Mouse (Mus musculus) heart, embryonic 15.5 days (tissue): Measurements from ENCODE around the gene Fam160b1. TPM values are rescaled to one million over a fixed set of nuclear protein-coding genes. Genes with fewer than 3 reads are reported as not detected.
A peak's percentile ranks its signal among the peaks of the same experiment; 100 is the strongest.

ENCODE experiments used
- ATAC-seq: fragments of 200-750 bp; cut with Nextera tagmentation; replicated peaks from 2 replicates; pipeline ENCODE4 v1.8.0; 2017; ENCODE audit warnings: low read depth, moderate TSS enrichment; ENCODE audit not compliant: insufficient number of reproducible peaks, insufficient read depth, low FRiP score
- H3K27ac ChIP-seq: fragments of 300-500 bp; sonication (generic); 2 replicates; pipeline ENCODE4 v1.5.1; 2015; ENCODE audit warnings: mild to moderate bottlenecking, inconsistent platforms
- H3K27me3 ChIP-seq: fragments of 300-500 bp; sonication (generic); 2 replicates; pipeline ENCODE4 v1.6.1; 2015; ENCODE audit warnings: inconsistent platforms
- H3K36me3 ChIP-seq: fragments of 300-500 bp; sonication (generic); 2 replicates; pipeline ENCODE4 v1.6.1; 2015; ENCODE audit warnings: mild to moderate bottlenecking, inconsistent platforms
- H3K4me1 ChIP-seq: fragments of 300-500 bp; sonication (generic); replicated peaks from 2 replicates; pipeline ENCODE4 v1.6.1; 2015; ENCODE audit warnings: inconsistent platforms
- H3K4me2 ChIP-seq: fragments of 300-500 bp; sonication (generic); 2 replicates; pipeline ENCODE4 v1.6.1; 2015; ENCODE audit warnings: inconsistent platforms, mild to moderate bottlenecking, moderate library complexity
- H3K4me3 ChIP-seq: fragments of 300-500 bp; sonication (generic); 2 replicates; pipeline ENCODE4 v1.5.1; 2015; ENCODE audit warnings: mild to moderate bottlenecking, inconsistent platforms
- H3K9ac ChIP-seq: fragments of 300-500 bp; sonication (generic); 2 replicates; pipeline ENCODE4 v1.6.1; 2015; ENCODE audit warnings: mild to moderate bottlenecking, inconsistent platforms
- H3K9me3 ChIP-seq: fragments of 300-500 bp; sonication (generic); replicated peaks from 2 replicates; pipeline ENCODE4 v1.6.1; 2016; ENCODE audit warnings: inconsistent platforms
- WGBS: fragments of 180-500 bp; shearing (Covaris S2); methylation state at CpG from one replicate; pipeline ENCODE4 v1.1.7; 2015; ENCODE audit warnings: mixed read lengths; 5-methylcytosine and 5-hydroxymethylcytosine counted together
- polyA plus RNA-seq: library from polyadenylated mRNA; unstranded; fragments of >200 nt; fragmentation: Nextera tagmentation; extraction: Ambion mirVana; gene quantifications from 2 replicates; pipeline ENCODE4 v1.2.1, GENCODE M21; 2015

Gene Fam160b1
- 9.4 and 11.1 TPM in 2 replicates for polyA plus RNA-seq

DNA sequence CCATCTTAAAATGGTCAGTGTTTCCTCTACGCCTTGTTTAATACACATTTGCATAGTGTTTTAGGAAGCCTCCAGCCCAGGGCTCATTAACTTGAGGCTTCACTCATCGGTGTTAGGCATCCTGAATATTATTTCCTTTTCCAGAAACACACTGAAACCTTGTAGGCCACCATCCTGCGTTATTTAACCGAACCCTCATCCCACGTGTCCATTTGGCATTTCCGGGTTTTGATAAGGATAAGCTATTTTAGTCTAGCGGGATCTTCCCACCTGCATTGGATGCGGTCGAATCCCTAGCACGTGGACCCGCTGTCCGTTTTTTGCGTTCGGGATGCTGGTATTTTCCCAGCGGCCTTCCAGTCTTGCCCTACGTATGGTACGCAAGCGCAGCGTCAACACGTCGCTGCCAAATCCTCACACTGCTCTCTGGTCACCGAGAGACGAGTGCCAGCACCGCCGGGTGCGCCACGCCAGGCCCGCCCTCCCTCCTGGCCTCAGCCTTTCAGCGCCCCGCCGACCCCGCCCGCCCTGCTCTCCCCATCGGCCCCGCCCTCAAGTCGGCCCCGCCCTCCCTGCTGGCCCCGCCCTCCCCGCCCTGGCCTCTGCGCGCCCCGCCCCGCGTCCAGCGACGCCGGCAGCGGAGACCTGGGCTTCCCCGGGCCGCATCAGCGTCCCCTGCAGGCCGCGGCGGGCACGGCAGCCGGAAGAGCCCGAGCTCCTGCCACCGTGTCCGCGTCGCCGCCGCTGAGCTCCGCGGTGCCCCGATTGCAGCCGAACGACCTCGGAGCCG is at the start of gene Fam160b1:
TSS of gene Fam160b1 (plus strand) at position 340 of the 790 bp plus-strand sequence.
- peak; percentile 88 for ATAC-seq
- H3K27me3 ChIP-seq = no peaks in the 10 kb centered on the region
- peak within 1 kb of the TSS; percentile 99 for H3K27ac ChIP-seq
- H3K4me2 ChIP-seq = peak within 1 kb of the TSS; percentile 71
- peaks cover 66% of the 10 kb centered on the region for H3K4me1 ChIP-seq
- no peaks in the 10 kb centered on the region for H3K9me3 ChIP-seq
- WGBS = under 1% methylated on average over 49 of the region's 70 CpGs
- H3K36me3 ChIP-seq = no peaks in the 10 kb centered on the region
- peak within 1 kb of the TSS; percentile 100 for H3K9ac ChIP-seq
- peak within 1 kb of the TSS; percentile 100 for H3K4me3 ChIP-seq

DNA sequence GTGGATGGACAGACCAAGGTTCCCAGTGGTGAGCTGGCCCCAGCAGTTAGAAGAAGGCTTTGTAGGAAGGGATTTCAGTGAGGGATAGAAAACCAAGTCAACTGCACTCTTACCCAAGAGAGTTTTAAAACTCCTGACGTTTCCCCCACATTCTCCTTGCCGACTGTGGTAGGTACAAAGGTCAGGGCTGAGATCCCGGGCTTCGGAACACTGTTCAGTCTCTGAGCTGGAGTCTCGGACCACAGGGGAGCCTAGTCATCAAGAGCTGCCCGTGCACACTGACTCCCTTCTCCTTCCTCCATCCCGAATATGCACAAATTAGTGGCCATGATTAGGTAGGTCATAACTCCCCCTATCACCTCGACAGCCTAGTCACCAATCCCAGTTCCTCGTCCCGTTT is 47.3 kb upstream of the Fam160b1 start:
- 76% methylated on average over 10 of the region's 10 CpGs for WGBS
- peak overlapping the region; percentile 90 for H3K4me2 ChIP-seq
- no peak for ATAC-seq

DNA sequence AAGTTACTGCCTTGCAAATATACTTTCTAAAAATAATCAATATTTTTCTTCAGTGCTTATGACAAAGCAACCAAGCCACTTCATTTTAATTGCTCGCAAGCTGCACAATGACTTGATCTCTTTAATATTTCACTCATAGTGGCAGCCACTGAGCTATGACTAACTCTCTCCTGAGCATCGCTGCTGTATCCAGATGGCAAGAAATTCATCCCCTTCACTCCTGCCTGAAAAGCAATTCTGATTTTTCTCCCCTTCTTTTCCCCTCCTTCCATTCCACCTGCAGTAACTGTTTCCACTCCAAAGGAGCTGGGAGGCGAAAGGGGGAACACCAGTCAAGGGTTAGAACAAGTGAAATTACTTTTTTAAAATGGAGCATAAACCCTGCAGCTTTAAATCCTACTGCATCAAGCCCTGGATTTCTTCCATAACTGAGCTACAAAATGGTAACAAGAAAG is 46.6 kb upstream of the Fam160b1 start:
- Histone ChIP-seq H3K27ac (peak overlapping the region; percentile 80), H3K4me3 (peak overlapping the region; percentile 69), H3K9me3 (no peaks in the 10 kb centered on the region), H3K4me2 (peak overlapping the region; percentile 90), H3K36me3 (no peaks in the 10 kb centered on the region), H3K9ac (peak overlapping the region; percentile 76), H3K27me3 (no peaks in the 10 kb centered on the region), H3K4me1 (peaks cover 18% of the 10 kb centered on the region)
- WGBS = 72% methylated on average over 3 of the region's 3 CpGs
- ATAC-seq = no peak

More for the DNA sequence above, 47.3 kb upstream of the Fam160b1 start:
- H3K4me1 ChIP-seq = peaks cover 18% of the 10 kb centered on the region
- H3K36me3 ChIP-seq = no peaks in the 10 kb centered on the region
- H3K4me3 ChIP-seq = no peak overlapping the region
- no peak overlapping the region for H3K27ac ChIP-seq
- no peak overlapping the region for H3K9ac ChIP-seq
- H3K9me3 ChIP-seq = no peaks in the 10 kb centered on the region
- H3K27me3 ChIP-seq = no peaks in the 10 kb centered on the region

DNA sequence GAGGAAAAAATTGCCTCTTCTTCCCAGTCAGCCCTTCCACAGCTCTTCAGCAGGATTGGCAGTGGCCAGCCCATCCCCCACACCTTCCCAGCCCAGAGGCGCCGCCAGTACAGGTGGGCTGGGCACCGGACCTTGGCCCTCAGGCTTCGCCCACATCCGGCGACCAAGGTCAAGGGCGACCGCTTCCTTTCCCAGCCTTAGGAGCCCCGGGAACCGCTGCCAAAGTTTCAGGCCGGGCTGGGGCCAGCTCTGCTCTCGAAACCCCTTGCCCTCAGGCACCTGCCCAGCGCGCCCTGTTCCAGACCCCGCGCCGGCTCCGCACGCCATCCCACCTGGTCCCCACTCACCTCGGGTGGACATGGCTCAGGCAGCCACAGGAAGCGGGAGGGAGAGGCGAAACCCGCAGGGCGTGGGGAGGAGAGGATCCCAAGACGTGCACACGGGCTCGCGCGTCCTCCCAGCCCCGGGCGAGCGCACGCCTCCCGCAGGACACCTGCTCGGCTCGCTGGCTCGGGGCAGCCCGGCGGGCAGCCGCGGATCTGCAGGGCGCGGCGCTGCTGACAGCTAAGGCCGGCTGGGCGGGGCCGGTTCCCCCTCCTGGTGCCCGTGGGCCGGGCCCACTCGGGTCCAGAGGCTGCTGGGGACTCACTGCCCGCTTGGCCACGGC is 46.0 kb upstream of the Fam160b1 start, which contains the start of gene Ablim1:
TSS of gene Ablim1 (minus strand) at position 574 of the 667 bp plus-strand sequence.
- Histone ChIP-seq H3K27ac (peak within 1 kb of the TSS; percentile 80), H3K4me3 (peak within 1 kb of the TSS; percentile 69), H3K4me1 (peaks cover 18% of the 10 kb centered on the region), H3K36me3 (no peaks in the 10 kb centered on the region), H3K9ac (peak within 1 kb of the TSS; percentile 76), H3K27me3 (no peaks in the 10 kb centered on the region), H3K9me3 (no peaks in the 10 kb centered on the region), H3K4me2 (peak within 1 kb of the TSS; percentile 90)
- 2% methylated on average over 52 of the region's 52 CpGs for WGBS
- ATAC-seq = peak; percentile 73

DNA sequence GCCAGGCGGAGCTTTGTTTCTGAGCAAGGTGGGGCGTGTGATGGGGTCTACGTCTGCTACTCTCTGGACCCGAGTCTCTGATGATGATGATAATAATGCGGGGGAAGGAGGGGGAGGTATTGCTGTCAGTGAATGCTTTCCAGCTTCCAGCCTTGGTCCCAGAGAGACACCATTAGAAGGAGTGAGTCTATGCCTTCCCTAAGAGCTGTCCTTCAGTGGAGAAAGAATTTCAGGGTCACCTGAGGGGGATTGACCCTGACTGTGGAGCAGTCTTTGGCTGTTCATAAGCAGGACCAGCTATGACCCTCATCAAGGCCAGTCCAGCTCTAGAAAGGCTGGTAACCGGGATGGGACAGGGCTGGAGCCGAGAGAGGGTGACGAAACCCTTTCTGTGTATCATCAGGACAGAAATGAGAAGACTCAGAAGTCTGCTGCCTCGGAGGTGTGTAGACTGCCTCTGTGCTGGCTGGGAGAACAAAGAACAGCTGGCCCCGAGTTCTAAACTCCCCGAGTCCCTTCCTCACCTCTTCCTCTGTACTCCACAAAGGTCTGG is 45.4 kb upstream of the Fam160b1 start:
- no peaks in the 10 kb centered on the region for H3K36me3 ChIP-seq
- H3K4me3 ChIP-seq = peak overlapping the region; percentile 69
- no peak for ATAC-seq
- peak overlapping the region; percentile 90 for H3K4me2 ChIP-seq
- peak overlapping the region; percentile 80 for H3K27ac ChIP-seq
- WGBS = 39% methylated on average over 11 of the region's 11 CpGs
- no peaks in the 10 kb centered on the region for H3K9me3 ChIP-seq
- peak overlapping the region; percentile 76 for H3K9ac ChIP-seq
- H3K4me1 ChIP-seq = peaks cover 18% of the 10 kb centered on the region
- no peaks in the 10 kb centered on the region for H3K27me3 ChIP-seq

DNA sequence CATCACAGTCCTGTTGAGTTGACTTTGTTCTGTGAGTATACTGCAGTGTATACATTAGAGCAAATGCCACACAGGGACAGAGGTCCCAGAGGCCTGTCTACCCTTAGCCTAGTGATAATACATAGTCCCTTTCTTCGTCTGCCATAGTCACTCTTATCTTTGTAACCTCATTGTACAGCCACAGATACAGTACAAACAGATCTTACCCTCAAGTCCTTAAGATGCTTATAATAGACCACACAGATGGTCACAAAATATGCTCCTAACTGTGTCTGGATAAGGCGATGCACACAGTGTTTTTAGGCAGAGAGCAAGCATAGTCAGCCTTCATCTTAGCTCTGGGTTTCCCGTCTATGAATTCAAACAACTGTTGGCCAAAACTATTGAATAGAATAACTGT is 43.9 kb upstream of the Fam160b1 start:
- peaks cover 18% of the 10 kb centered on the region for H3K4me1 ChIP-seq
- no peak for ATAC-seq
- H3K4me3 ChIP-seq = no peak overlapping the region
- no peaks in the 10 kb centered on the region for H3K9me3 ChIP-seq
- 74% methylated on average over 3 of the region's 3 CpGs for WGBS
- H3K9ac ChIP-seq = no peak overlapping the region
- H3K36me3 ChIP-seq = no peaks in the 10 kb centered on the region
- no peak overlapping the region for H3K4me2 ChIP-seq
- H3K27ac ChIP-seq = no peak overlapping the region
- H3K27me3 ChIP-seq = no peaks in the 10 kb centered on the region

DNA sequence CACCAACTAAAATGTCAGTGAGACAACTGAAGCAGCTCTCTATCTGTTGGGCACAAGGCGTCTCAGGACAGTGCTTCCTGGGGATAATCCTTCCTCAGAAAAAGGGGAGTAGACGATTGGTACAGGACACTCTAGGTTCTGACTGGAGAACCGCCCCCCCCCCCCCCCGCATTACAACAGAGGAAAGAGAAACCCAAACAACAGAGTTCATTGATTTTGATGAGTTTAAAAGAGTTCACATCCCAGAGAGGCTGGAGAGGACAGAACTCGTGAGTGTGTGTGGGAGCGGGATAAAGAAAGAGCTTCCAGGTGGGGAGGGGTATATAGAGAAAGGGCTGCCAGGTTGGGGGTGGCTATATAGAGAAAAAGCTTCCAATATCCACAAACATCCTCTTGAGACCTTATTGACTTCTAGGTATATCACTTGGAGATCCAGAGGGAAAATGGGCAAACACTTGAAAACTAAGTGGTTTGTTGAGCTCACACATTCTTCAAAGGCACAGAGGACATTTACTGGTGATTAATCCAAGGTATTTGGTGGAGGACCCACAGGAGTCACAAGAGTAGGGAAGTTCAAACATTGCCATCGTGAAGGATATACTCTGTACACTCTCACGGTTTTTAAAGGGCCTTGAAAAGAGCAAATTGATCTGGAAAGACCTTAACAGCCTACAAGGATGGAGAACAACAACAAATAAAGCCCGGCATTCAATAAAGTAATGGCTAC is 39.7 kb upstream of the Fam160b1 start:
- no peaks in the 10 kb centered on the region; the same call in 1 of the 2 replicates for H3K4me1 ChIP-seq
- H3K9me3 ChIP-seq = no peaks in the 10 kb centered on the region
- 73% methylated on average over 9 of the region's 9 CpGs for WGBS
- H3K4me2 ChIP-seq = no peak overlapping the region
- H3K9ac ChIP-seq = no peak overlapping the region
- no peak for ATAC-seq
- 0 out of 2 replicates have a peak, but pooled peaks cover 3% of the 10 kb centered on the region for H3K27me3 ChIP-seq
- no peak overlapping the region for H3K27ac ChIP-seq
- H3K36me3 ChIP-seq = no peaks in the 10 kb centered on the region
- no peak overlapping the region for H3K4me3 ChIP-seq

DNA sequence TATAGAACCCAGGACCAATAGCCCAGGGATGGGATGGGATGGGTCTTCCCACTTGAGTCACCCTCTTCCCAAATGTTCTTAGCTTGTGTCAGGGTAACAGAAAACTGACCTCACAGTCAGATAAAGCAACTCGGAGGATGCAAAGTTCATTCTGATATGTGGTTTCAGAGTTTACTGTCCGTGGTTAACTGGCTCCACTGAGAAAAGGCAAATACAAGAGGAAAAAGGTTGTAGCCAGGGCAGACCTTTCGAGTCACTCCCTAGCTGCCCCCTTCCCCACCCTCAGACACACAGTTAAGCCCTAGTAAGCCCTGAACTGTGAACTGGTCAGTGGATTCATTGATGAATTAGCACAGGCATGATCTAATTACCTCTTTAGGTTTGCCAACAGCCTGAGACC is 38.6 kb upstream of the Fam160b1 start:
- WGBS = 78% methylated on average over 3 of the region's 3 CpGs
- Histone ChIP-seq H3K27me3 (0 out of 2 replicates have a peak, but pooled peaks cover 3% of the 10 kb centered on the region), H3K4me1 (no peaks in the 10 kb centered on the region; the same call in 1 of the 2 replicates), H3K9me3 (no peaks in the 10 kb centered on the region), H3K27ac (no peak overlapping the region), H3K4me3 (no peak overlapping the region), H3K4me2 (no peak overlapping the region), H3K36me3 (no peaks in the 10 kb centered on the region), H3K9ac (no peak overlapping the region)
- ATAC-seq = no peak

DNA sequence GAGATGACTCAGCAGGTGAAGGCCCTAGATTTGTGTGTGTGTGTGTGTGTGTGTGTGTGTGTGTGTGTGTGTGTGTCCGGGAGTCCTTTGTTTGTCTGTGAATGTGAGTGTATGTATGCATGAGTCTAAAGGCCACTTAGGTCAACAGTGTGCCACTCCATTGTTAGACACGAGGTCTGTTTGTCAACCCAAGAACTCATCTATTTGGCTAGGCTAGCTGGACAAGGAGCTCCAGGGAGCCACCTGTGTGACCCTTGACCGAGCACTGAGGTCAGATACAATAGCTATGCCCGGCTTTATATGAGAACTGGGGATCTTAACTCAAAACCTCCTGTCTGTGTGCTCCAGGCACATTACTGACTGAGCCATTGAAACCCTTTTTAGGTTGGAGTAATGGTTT is 38.0 kb upstream of the Fam160b1 start:
- no peaks in the 10 kb centered on the region for H3K9me3 ChIP-seq
- H3K4me2 ChIP-seq = no peak overlapping the region
- no peaks in the 10 kb centered on the region for H3K36me3 ChIP-seq
- H3K4me3 ChIP-seq = no peak overlapping the region
- H3K9ac ChIP-seq = no peak overlapping the region
- H3K27me3 ChIP-seq = 0 out of 2 replicates have a peak, but pooled peaks cover 3% of the 10 kb centered on the region
- H3K4me1 ChIP-seq = no peaks in the 10 kb centered on the region; the same call in 1 of the 2 replicates
- WGBS = 86% methylated on average over 4 of the region's 4 CpGs
- ATAC-seq = no peak
- no peak overlapping the region for H3K27ac ChIP-seq

DNA sequence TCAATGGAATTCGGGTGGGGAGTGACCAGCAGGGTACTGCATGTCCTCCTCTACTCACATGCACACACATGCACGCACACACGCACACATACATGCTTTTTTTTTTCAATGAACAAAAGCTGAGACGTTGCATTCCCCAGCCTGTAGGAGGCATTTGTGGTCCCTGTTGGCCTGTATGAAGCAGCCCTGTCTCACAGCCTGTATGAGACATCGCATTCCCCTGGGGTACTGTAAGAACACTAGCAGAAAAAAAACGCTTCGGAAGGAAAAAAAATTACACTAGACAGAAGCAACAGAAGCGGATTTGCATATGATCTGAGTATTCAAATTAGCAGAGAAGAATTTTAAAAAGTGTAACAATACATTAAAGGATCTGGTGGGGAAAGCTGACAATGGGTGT is 37.4 kb upstream of the Fam160b1 start:
- Histone ChIP-seq H3K4me1 (no peaks in the 10 kb centered on the region; the same call in 1 of the 2 replicates), H3K9me3 (no peaks in the 10 kb centered on the region), H3K4me3 (no peak overlapping the region), H3K27ac (no peak overlapping the region), H3K4me2 (no peak overlapping the region), H3K9ac (no peak overlapping the region), H3K27me3 (0 out of 2 replicates have a peak, but pooled peaks cover 3% of the 10 kb centered on the region), H3K36me3 (no peaks in the 10 kb centered on the region)
- WGBS = 77% methylated on average over 8 of the region's 8 CpGs
- ATAC-seq = no peak
